Mouse (Mus musculus): ENCODE measurements around the gene Slc4a10.
A peak's percentile ranks its signal among the peaks of the same experiment; 100 is the strongest.
"Not testable (repeated sequence)": the region's sequence is repeated elsewhere in the genome, so short reads cannot be mapped to it uniquely, and the experiment has no call there.

The Slc4a10 gene

DNA sequence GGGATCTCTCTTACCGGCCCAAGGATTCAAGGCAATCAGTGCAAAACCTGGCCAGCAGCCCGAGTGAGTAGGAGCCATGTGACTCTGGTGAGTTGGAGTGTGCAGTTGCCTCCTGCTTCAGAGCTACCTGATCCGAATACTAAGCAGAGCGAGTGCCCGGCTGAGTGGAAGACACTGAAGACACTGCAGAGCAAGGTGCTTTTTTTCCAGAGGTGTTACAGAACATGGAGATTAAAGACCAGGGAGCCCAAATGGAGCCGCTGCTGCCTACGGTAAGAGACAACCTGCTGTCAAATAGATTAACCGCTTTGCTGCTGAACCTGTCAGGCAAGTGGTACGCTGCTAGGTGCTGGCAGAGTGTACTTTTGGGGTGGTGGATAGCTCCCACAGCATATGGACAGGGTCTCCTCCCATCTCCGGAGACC is at the start of gene Slc4a10:
Gene Slc4a10 (plus strand): TSS at position 42 of the 425 bp plus-strand sequence.
- peak; percentile 19 to 76 for DNase-seq (ENCODE audit: low spot score in 2 of 2)

DNA sequence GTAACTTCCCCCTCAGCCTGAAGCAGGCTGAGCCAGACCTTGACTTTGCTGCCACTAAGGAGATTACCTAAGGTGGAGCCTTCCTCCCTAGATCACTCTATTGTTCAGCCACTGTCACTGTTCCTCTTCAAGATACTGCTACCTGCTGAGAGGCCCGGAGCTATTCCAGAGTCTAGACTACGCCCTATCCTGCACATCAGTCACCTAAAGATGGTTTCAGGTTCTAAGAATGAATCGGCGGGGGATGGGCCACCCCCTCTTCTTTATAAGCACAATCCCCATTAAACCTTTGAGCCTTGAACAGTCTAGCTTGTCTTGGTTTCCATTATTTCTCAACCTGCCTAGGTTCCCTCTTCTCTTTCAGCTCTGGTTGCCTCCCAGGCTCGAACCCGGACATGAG is 45.0 kb upstream of the Slc4a10 start:
- DNase-seq (ENCODE audit: low spot score in 2 of 2), result not testable (repeated sequence)

DNA sequence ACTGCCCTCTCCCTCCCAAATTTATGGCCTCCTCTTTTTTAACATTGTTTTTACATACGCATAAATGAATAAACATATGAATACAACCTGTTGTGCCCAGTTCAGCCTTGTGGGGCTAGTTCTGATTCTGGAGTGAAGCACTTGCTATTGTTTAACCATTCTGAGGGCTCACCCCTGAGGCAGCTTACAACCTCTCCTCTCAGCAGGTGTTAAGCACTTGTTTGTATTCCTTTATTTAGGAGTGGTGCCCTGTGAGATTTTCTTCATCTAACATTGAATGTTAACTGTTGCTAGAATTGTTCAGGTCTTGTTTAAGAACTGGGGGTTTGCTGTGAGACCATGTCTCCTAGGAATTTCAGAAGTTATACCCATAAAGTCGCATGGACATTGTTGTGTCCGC is 28.1 kb upstream of the Slc4a10 start:
- no peak for DNase-seq (ENCODE audit: low spot score in 2 of 2)

DNA sequence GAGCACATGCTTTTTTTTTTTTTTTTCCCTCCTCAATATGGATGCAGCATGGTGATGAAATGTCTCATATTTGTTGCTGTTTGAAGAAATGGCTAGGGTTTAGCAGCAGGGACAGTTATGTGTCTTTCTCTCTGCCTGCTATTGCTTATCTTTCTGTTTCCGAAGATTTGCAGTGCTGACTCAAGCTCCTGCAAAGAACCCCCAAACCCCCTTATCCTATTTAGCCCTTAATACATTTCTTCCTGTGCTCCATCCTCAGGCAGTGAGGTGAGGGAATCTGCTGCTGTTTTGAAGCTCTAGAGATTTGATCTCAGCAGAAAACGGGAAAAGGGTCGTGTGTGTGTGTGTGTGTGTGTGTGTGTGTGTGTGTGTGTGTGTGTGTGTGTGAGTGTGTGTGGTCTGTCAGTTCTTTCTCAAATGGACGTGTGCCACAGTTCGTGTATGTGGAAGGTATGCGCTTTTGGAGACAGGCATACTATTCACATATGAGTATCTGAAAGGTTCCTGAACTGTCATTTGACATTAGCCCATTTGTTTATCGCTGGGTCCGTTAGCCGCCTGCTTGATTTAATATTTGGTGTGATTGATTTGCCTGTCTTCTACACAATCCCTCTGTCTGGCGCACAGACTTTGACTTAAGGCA is 720 bp downstream of the Slc4a10 start:
- DNase-seq (ENCODE audit: low spot score in 2 of 2), result peak; percentile 11 to 30

DNA sequence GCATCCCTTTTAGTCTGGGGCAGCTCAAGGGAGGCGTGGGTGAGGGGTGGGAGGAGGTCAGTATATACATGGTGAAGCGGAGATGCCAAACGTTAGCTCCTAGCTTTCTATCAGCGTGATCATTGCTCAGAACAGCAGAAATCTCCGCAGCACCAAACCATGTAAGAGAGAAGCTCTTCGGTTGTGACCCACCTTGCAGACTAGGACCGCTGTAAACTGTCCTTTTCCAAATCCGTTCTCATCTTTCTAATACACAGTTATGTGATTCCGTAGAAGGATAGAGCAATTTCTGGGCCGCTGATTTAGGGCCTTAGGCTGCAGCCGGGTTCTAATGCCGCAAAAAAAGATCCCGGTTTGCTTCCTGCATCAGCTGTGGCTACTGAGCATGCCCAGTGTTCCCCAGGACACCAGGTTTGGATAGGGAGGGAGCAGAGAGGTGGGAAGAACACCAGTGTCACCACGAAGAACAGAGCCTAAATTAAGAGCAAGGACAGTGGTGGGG is 1.3 kb downstream of the Slc4a10 start:
- peak; percentile 40 to 80 for DNase-seq (ENCODE audit: low spot score in 2 of 2)

DNA sequence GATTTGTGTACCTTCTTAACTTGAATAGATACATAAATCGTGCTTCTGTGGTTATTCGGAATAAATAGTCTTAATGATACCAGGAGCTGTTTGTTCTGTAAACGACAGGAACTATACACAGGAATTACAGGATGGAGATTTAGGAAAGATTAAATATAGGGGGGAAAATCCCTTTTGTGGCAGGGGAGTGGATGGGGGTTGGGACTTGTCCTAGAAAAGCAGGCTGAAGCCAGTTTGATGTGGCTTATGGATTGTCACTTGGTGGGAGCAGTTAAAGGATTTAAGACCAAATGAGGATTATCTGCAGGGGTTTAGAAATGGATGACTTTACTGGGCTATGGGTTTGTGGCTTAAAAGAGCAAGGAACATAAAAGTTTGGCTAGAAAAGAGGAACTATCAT is 1.9 kb downstream of the Slc4a10 start:
- no peak for DNase-seq (ENCODE audit: low spot score in 2 of 2)

DNA sequence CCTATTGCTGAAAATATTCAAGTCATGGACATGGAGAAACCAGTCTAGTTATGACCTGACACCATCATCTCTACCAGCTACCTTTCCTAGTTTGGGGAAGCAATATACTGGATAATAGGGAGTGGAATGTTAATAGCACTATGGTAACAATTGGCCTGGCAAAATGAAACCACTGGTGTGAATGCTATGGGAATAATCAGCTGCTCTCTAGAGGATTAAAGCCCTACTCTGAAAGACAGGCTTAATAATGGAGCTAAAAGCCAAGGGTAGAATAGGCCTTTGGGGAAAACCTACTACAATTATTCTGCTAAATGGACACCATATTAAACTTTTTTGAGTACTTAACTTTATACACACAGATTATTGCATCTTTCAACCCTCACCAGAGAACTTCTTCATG is 30.2 kb downstream of the Slc4a10 start:
- no peak for DNase-seq (ENCODE audit: low spot score in 2 of 2)

DNA sequence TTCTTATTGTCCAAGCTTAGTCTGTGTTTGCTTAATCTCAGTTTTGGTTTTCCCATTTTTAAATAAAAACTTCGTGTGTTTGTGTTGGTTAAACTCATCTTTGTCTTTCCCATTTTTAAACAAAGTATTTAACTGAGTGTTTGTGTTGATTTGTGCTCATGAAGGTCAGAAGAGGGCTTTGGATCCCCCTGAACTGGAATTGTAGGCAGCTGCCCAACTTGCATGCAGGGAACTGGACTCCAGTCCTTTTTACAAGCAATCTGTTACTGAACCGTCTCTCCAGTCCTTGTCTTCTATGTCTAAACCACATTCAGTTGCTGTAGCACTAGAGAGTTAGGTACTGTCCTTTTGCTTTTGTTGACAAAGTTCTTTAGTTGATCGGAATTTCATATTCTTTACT is 41.3 kb downstream of the Slc4a10 start:
- no peak for DNase-seq (ENCODE audit: low spot score in 2 of 2)

DNA sequence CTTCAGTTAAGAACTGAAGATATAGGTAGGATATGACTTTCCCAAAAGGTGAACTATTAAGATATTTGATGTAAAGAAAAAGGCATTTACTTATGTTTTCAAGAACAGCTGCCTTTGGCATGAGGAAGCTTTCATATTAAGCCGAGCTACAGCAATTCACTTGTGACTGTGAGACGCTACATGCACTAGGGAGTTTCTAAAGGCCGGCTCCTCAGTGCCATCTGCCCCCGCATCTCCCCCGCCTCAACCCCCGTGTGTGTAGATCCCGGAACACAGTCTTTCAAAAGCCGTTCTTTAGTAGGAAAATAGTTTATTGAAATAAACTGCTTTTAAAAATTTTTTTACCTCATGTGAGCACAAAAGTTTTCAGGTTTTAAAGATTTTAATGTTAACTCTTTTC is 42.5 kb downstream of the Slc4a10 start:
- no peak for DNase-seq (ENCODE audit: low spot score in 2 of 2)

DNA sequence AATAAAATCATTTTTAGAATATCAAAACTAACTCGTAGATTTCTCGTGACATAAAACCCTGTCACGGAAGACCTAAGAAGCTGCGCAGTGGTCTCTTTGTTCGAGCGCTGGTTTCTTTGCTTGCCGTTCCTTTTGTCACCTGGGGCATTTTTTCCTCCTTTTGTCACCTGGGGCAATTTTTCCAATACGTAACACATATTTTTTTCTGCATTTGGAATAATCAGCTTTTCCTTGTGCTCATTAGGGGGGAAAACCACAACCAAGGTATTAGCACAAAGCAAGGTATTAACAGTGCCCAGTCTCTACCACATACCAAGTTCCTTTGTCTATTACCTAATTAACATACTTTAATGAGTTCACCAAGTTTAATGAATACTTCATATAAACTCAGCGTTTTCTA is 42.9 kb downstream of the Slc4a10 start:
- no peak for DNase-seq (ENCODE audit: low spot score in 2 of 2)

DNA sequence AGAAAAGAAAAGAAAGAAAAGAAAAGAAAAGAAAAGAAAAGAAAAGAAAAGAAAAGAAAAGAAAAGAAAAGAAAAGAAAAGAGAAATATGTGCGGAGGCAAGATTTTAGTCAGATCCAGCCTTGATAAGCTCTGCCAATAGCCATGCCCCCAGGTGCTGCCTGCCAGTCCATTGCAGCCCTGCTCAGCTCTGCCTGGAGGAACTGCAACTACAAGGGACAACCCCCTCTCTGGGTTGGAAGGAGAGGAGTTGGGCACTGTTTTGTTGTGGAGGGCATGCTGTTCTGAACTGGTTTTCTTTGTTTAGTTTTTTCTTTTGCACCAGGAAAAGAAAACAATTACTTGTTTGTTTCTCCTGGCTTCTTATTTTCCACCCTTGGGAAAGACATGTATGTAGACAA is 54.3 kb downstream of the Slc4a10 start:
- no peak for DNase-seq (ENCODE audit: low spot score in 2 of 2)

DNA sequence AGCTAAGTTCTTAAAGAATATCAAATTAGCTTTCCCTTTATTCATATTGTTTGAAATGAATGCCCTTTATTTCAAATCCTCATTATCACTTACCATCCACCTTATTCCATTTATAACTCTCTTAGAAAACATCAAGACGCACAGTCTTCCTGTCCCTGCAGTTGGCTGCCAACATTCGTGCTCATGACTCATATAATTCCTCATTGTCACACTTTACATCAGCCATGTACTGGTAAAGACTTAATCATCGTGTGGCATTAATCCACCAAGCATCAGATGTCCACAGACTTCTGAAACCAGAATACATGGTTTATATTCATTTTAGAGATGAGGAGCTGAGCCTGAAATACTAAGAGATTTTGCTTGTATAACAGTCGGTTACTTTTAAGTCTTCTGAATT is 69.1 kb downstream of the Slc4a10 start:
- peak; percentile 47 to 72 for DNase-seq (ENCODE audit: low spot score in 2 of 2)

DNA sequence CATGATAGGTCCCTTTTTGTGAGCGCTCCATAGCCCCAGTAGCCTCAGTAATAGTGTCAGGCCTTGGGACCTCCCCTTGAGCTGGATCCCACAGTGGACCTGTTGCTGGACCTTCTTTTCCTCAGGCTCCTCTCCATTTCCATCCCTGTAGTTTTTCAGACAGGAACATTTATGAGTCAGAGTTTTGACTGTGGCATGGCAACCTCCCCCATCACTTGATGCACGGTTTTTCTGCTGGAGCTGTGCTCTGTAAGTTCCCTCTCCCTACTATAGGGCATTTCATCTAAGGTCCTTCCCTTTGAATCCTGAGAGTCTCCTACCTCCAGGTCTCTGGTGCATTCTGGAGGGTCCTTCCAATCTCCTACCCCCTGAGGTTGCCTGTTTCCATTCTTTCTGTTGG is 83.7 kb downstream of the Slc4a10 start:
- DNase-seq (ENCODE audit: low spot score in 2 of 2), result no peak

DNA sequence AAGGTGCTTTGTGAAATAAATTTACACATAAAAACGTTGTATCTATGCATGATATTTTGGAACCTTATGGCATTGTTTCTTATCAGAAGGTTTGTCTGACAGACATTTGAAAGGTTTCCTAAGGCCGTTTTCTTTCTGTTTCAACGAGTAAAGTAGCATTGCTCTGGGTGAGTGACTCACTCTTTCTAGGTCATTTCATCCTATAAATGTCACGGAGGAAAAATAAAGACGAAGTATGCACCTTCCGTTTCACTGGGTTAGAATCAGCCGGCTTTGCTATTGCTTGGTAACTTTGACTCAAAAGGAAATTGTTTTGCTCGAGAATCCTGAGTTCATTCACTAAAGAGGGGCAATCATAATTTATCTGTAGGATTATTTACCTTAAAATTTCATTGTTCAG is 88.6 kb downstream of the Slc4a10 start:
- no peak for DNase-seq (ENCODE audit: low spot score in 2 of 2)

DNA sequence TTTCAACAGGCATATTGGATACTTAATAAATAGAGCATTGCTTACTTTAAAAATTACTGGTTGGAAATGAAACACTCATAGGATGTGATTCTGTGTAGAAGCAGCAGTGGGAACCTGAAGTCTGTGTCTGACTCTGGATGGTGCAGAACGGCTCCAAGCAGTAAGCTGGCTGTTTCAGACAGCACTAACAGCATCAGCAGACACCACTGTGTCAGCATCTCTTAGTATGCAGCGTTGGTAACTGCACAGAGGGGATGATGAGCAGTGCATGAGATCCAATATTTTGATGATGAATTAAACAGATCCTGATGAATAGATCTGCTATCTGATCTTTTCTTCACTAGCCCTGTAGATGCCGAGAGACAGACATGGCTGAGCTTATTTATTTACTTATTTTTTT is 101.4 kb downstream of the Slc4a10 start:
- peak in 1 of 2 experiments; percentile 36 for DNase-seq (ENCODE audit: low spot score in 2 of 2)

DNA sequence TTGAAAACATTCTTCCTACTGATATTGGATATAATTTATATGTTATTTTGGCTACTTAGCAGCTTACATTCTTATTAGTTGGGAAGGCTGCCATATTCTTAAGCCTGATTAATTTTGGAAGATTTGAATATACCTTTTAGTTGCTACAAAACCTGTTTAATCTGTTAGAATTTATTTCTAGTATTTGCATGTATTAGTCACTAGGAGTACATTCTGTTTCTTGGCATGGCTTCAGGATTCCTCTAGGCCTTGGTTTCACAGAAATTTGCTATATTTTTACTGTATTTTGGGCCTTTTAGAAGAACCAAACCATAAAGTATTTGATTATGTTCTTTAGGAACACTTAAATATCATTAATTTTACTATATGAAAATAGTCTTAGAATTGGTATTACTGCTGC is 103.2 kb downstream of the Slc4a10 start:
- DNase-seq (ENCODE audit: low spot score in 2 of 2), result no peak

DNA sequence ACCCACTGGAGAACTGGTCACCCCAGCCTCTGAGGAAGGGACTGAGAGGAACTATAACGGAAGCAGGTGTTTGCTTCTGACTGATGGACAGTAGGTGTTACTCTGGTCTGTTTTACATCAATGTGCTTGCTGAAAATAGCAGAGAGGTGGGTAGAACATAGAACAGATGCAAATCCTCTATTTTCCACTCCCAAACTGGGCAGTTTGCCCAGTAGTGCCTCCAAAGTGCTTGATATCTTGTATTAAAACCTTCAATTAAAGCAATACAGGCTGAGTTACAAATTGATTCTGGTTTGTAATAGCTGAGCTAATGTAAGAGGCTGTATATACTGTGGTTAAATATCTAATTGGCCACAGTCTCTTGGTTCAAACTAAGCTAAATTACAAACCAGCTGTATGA is 104.6 kb downstream of the Slc4a10 start:
- DNase-seq (ENCODE audit: low spot score in 2 of 2), result peak in 1 of 2 experiments; percentile 13

DNA sequence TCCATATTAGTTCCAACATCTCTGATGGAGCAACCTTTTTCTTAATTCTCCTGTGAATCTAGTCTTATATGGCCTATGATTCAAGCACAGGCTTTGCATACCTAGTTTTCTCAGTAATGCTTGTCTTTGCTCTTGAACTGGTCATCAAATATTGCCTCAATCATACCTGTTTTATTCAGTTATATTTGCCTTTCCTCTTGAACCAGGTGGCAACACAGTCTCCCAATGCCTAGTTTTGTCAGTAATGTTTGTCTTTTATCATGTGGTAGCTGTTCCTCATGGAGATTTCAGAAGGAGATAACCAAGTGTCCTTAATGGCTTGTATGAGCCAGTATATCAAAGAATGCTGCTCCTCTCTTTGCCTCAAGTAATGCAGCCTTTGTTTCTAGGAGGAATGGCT is 163.8 kb downstream of the Slc4a10 start:
- no peak for DNase-seq (ENCODE audit: low spot score in 2 of 2)

DNA sequence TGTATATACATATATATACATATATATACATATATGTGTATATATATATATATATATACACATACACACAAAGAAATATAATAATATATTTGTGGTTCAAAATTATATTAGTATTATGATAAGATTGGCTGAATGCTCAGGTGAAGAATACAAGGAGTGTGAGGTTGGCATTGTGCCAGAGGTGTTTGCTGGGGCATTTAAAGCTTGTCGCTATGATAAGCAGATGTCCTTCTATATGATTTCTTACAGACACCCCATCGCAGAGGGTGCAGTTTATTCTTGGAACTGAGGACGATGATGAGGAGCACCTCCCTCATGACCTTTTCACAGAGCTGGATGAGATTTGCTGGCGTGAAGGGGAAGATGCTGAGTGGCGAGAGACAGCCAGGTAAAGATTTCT is 164.8 kb downstream of the Slc4a10 start:
- no peak for DNase-seq (ENCODE audit: low spot score in 2 of 2)

DNA sequence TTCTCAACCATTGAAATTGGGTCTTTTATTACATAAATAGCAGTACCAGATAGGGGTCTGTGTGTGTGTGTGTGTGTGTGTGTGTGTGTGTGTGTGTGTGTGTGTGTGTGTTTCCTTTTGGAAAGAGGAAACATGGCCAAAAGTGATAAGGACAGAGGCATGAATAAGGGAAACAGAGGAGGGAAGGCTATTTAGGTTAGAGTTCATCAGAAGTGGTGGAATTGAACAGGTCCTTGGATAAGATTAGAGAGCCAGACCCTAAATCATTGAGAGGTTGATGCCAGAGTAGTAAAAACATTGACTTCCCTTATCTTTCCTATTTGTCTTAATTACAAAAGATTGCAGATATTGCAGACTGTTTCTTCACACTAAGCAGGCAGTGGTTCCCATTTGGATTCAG is 181.3 kb downstream of the Slc4a10 start:
- no peak for DNase-seq (ENCODE audit: low spot score in 2 of 2)

DNA sequence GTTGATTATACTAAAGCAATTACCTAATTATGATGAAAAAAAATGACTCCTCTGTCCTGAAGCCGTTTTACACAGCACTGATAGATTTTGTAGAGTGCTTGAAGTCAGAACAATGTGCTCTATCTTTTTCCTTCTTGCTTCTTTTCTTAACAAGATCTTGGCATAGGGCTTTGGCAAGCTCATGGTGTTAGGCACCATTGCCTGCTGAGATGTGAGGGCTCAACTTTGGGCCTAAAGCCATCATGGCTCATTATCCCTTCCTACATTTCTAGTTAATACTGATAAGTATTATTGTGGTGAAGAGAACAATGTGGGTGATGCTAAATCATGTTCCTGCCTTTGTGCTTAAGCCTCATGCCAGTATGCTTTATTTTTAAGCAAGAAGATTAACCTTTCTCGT is 185.0 kb downstream of the Slc4a10 start:
- DNase-seq (ENCODE audit: low spot score in 2 of 2), result no peak

DNA sequence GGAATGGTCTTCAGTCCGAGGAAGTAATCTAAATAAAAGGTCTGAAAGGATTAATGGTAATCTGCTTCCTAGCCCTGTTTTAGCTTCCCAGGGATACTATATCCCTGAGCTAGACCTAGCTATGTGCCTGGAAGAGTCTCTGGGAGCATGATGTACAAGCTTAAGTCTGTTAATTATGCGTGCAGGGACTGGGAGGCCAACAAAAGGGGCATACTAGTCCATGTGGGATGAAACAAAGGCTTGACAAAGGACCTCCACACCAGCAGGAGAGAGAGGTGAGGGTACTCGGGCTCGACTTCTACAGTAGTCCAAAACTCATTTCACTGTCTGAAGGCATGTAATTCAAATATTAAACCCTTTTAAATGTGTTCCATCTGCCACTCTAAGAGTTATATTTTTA is 197.9 kb downstream of the Slc4a10 start:
- no peak for DNase-seq (ENCODE audit: low spot score in 2 of 2)

DNA sequence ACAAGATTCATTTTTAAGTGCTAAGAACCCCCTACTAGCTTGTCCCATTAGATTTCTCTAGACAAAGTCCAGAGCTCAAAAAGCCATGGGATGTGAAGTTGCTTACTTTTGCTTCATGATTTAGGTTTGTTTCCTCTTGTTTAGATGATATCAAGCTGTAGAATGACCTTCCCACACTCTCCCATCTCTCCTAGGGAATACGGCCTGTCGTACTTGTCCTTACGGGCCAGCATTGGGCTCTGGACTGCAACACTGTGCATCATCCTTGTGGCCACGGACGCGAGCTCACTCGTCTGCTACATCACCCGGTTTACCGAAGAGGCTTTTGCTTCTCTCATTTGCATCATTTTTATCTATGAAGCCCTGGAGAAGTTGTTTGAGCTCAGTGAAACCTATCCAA is 222.2 kb downstream of the Slc4a10 start:
- no peak for DNase-seq (ENCODE audit: low spot score in 2 of 2)

DNA sequence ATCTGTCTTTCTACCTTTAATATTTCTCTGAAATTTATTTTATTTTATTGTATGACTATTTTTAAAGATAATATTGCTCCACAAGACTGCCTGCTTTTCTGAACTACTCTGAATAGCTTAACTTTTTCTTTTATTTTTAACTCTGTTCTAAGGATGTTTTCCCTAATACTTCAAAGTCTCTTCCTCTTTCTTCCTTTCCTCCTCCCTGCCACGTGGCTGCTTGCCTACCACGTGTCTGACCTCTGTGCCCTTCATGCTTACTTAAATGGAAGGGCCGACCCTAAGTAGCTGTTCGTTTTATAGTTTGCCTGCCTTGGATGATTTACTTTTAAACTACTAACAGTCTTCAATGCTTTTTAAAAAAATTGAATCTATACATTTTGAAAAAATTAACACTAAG is 225.6 kb downstream of the Slc4a10 start:
- no peak for DNase-seq (ENCODE audit: low spot score in 2 of 2)

All from left cerebral cortex, adult 9 months (tissue).